Mouse (Mus musculus) Patski (cell line): ENCODE data around the gene Cd28. TPM values are rescaled to one million over a fixed set of nuclear protein-coding genes. Genes with fewer than 3 reads are reported as not detected.

Experiments
- ATAC-seq: fragments of 100-300 bp; one replicate; pipeline ENCODE4 v1.8.0; 2021
- CTCF ChIA-PET: fragments of 350-600 bp; sonication (Branson Sonifier 250); formaldehyde crosslinking; loops from one replicate; lab custom pipeline; 2022; ENCODE audit warnings: inconsistent platforms; lab: Charles Lee
- POLR2A ChIA-PET: fragments of 350-600 bp; sonication (Branson Sonifier 250); formaldehyde crosslinking; loops from one replicate; lab custom pipeline; 2022; ENCODE audit warnings: antibody characterized with exemption, inconsistent platforms; lab: Charles Lee
- DNase-seq: peaks from one replicate; pipeline ENCODE4 v3.0.0-alpha.2; 2011; ENCODE audit warnings: low read depth, low spot score
- H3K27me3 ChIP-seq: fragments of 371-371 bp; one replicate; pipeline ENCODE4 v1.5.1; 2021
- CTCF ChIP-seq: fragments of 100-300 bp; IDR thresholded peaks from one replicate; pipeline ENCODE4 v1.5.1; 2021
- in situ Hi-C: fragments of 300-500 bp; cut with MboI; formaldehyde crosslinking; loops from 3 replicates; pipeline ENCODE4 v1.11.1; 2018; ENCODE audit warnings: low pct_unique_long_range_greater_than_20kb, mixed read lengths
- polyA plus RNA-seq: library from polyadenylated mRNA; unstranded; gene quantifications from one replicate; pipeline ENCODE4 v1.2.3, GENCODE M21; 2021

The Cd28 gene
- polyA plus RNA-seq = not detected

DNA sequence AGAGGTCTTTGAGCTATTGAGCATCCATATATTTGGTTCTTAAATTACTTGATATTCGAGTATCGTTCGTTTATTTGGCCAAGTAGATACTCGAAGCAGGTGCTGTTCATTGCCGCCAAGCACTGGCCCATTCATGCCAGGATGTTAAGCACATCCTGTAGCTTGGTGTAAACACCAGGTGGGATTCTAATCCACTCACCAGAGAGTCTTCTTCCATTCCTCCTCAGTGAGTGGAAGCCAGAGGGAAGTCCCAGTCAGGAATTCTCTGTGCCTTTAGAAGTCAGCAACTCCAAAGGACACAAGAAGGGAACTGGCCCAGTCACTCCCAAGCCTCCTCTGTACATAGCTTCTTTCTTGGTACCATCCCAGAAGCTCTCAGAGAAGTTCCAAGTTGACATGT, at the start of gene Cd28:
TSS of gene Cd28 (plus strand) at position 234 of the 400 bp plus-strand sequence.
- ATAC-seq = no peak
- TF ChIP-seq CTCF = no peak
- H3K27me3 ChIP-seq = peaks cover 6% of the 10 kb centered on the region
- POLR2A ChIA-PET = interaction anchor here (0.6 kb wide), 1 partner anchor 53 kb away, joined by 3 read pairs; no protein-coding TSS in a partner anchor
- in situ Hi-C loops = no loop called here
- DNase-seq = no peak
- CTCF ChIA-PET = no interaction called here

DNA sequence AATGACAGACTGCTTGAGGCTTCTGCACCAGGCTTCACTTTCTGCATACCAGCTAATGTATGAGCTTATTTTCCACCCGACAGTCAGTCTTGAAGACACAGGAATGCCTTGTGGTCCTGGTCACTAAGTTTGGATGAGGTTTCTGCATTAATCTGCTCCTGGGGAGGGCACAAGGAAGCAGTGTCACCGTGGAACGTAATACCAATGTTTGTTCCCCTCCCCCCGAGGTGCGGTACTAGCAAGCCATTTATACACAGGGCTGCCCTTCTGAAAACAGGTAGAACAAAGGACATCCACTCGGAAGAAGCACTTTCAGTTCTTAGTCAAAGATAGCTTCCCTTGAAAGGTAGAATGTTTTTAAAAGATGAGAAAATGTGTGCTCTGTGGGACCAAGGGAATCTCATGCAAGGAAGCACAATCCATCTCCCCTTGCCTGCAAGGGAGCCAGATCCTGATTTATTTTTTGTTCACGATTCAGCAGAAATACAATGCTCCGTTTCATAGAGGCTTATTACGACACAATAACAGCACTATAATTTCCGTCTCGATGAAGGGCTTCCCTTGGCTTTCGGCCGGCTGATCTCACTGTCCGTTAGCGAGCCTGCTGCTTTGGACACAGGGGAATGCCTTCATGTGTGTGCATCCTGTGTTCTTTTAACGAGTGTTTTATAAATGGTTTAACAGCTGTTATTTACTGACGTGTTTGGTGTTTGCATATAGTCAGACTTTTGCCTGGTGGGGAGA, 48.6 kb upstream of the Cd28 start:
- peaks cover 11% of the 10 kb centered on the region for H3K27me3 ChIP-seq
- TF ChIP-seq CTCF = no peak
- POLR2A ChIA-PET = interaction anchor here (1.1 kb wide), 1 partner anchor 56 kb away, joined by 4 read pairs; no protein-coding TSS in a partner anchor
- DNase-seq (no peak), ATAC-seq (no peak)
- CTCF ChIA-PET = interaction anchor here (0.6 kb wide), 1 partner anchor 101 kb away, joined by 3 read pairs; no protein-coding TSS in a partner anchor
- in situ Hi-C loops = no loop called here

DNA sequence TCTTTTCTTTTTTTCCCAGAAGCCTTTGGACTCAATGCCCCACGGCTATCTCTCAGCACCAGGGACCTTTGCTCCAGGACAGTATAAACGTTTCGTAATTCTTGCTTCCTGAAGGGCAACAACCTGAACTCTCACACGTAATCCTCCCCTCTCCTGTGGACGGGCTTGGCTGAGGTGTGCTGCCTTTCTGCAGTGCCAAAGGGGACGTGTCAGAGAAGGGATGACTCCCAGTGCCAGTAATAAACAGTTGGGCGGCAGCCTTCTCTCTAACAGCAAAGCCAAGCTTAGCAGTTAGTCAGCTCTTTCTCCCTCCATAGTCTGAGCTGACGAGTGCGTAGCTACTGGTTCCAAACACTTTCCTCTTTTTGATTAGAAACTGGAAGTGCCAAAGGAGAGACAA, 47.6 kb upstream of the Cd28 start:
- POLR2A ChIA-PET = interaction anchor here (0.6 to 1.1 kb wide), 2 partner anchors 57 to 288 kb away, joined by 4 read pairs; no protein-coding TSS in a partner anchor
- in situ Hi-C loops = no loop called here
- no peak for ATAC-seq
- no peak for DNase-seq
- CTCF ChIA-PET = no interaction called here
- peaks cover 11% of the 10 kb centered on the region for H3K27me3 ChIP-seq
- TF ChIP-seq CTCF = no peak

DNA sequence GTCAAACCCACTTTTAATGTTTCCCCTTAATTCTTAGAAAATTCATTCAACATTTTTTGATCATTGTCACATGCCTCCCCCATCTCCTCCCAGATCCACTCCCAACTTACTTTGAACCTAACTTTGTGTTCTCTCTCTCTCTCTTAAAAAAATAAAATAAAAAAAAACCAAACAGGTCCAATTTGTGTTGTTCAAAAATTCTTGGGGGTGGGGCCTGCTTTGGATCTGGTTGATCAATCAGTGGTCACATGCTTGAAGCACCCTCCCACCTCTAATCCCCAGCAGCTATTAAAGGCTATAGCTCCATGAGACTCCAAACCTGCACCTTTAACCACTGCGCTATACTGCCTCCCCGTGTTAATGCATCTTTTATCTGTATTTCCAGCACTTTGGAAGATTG, 46.9 kb upstream of the Cd28 start:
- CTCF ChIA-PET = no interaction called here
- POLR2A ChIA-PET = no interaction called here
- no peak for TF ChIP-seq CTCF
- DNase-seq (no peak), ATAC-seq (no peak)
- peaks cover 11% of the 10 kb centered on the region for H3K27me3 ChIP-seq
- in situ Hi-C loops = no loop called here

DNA sequence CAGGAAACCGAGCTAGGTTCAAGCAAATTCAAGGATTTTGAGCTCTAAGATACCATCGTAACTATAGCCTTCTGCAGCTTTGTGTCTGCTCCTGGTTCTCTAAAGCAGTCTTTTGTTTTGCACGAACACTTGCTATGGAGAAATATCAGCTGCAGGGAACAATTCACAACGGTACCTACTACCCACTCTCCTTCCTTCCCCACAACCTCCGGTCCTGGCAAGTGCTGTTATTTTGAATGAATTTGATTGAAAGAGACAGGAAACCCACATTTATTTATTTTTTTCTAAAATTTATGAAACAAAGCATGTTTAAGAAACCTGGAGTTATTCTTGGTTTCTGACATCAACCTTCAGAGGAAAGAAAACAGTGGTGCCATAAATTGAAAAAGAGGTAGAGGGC, 46.4 kb upstream of the Cd28 start:
- in situ Hi-C loops = no loop called here
- H3K27me3 ChIP-seq = peaks cover 9% of the 10 kb centered on the region
- ChIA-PET CTCF (no interaction called here), POLR2A (no interaction called here)
- DNase-seq = no peak
- no peak for TF ChIP-seq CTCF
- ATAC-seq = no peak

DNA sequence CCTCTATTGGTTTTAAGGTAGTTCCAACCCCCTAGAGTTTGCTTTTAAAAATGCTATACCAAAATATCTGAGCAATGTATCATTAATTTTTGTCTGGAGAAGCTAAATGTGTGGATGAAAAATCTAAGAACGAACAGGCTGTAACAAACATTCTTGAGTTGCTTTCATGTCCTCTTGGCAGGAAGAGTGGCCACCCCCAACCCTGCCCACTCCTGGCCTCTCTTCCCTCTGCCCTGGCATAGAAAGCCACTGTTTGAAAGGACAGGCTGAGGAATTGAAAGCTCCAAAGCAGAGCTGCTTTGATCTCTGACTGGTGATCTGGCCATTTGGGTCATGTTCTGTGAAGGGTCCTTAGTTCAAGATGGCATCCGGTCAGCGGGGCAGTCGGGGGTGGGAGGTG, 32.8 kb upstream of the Cd28 start:
- POLR2A ChIA-PET = no interaction called here
- H3K27me3 ChIP-seq = no peaks in the 10 kb centered on the region
- DNase-seq = no peak
- TF ChIP-seq CTCF = no peak
- in situ Hi-C loops = no loop called here
- CTCF ChIA-PET = no interaction called here
- ATAC-seq = no peak

DNA sequence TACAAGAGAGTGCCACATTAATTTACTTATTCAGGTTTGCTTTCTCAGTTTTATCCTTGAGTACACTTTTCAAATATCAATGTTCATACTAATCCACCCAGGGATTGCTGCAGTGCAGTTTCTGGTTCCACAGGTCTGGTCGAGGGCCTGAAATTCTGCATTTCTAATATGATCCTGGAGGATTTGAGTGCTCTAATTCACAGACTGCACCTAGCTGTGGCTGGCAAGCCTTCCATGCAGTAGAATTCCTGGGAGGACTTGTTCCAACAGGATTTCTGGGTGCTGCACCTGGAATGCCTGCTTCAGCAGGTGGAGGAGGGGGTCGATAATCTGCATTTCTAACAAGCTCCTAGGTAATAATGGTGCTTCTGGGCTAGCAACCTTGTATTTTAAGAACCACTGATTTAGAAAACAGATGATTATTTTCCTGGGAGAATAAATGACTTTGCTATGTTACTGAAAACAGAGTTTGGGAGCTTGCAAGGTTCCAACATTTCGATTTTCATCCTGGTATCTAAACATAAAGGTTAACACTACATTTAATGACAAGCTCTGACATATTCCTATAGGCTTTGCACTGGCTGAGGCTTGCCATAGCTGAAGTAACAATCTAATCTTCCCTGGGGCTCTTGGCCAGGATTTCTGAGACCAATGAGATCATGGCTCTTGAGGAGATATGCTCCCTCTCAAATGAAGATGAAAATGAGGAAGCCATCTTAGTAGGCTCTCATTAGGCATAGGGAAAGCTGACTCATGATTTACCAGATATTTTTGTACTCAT, 20.3 kb upstream of the Cd28 start:
- ChIA-PET POLR2A (no interaction called here), CTCF (interaction anchor here (1.4 kb wide), 1 partner anchor 265 kb away, joined by 3 read pairs; no protein-coding TSS in a partner anchor)
- in situ Hi-C loops = no loop called here
- no peaks in the 10 kb centered on the region for H3K27me3 ChIP-seq
- TF ChIP-seq CTCF = no peak
- DNase-seq (no peak), ATAC-seq (no peak)

DNA sequence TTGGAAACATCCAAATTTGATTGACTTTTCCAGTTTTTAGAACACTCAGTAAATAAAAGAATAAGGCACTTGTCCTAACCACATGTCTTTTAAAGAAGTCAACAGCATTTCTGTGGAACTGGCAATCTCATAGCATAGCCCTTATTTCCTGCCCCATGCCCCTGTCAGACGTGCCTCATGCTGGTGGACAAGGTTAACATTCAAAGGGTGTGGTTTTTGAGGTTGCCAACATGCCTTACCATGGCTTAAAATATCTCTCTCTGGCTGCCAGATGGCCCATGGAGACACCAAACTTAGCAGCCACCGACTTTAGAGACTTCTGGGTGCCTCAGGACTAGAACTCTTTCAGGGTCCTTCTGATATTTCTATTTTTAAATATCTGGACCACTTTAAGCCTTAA, 14.0 kb upstream of the Cd28 start:
- no peak for TF ChIP-seq CTCF
- ATAC-seq (no peak), DNase-seq (no peak)
- POLR2A ChIA-PET = no interaction called here
- in situ Hi-C loops = no loop called here
- CTCF ChIA-PET = no interaction called here
- no peaks in the 10 kb centered on the region for H3K27me3 ChIP-seq

DNA sequence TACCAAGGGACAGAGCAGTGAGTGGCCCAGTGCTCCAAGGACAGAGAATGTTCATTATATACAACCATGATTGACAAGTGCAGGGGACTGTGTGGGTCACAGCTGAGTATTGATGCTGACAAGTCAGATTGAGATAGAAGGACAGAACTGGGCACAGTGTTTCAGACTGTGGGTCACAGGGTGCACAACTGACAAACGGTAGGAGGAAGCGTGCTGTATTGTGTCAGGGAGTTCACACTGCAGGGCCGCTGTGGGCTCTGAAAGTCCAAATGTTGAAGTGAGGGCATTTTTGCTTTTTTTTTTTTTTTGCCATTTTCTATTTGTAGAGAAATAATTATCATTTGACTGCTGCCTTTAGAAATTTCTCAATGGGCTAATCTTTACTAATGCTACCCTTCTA, 3.4 kb upstream of the Cd28 start:
- H3K27me3 ChIP-seq = peaks cover 6% of the 10 kb centered on the region
- no peak for TF ChIP-seq CTCF
- DNase-seq = no peak
- CTCF ChIA-PET = no interaction called here
- POLR2A ChIA-PET = no interaction called here
- in situ Hi-C loops = no loop called here
- no peak for ATAC-seq

DNA sequence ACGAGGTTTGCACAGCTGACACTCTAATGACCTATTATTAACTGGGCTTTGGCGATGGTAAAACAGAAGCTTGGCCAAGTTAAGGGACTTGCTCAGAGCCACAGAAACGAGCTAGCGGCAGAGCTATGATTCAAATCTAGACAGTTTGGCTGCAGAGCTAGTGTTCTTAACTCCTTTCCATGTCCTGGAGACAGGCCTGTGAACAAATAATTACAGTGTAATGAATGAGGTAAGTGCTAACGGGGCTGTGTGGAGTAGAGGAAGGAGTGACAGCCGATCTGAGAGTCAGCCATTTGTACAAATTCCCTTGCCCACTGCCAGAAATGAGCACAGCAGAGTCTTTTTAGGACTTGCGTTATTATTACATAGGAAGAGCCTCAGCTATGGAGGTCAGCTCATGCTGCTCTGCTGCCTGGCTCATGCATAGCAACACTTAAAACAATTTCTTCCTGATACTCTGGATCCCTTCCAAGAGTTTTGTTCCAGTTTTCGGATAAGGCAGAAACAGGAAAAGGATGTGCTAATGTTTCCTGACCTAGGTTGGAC, 876 bp upstream of the Cd28 start:
- in situ Hi-C loops = no loop called here
- DNase-seq = no peak
- CTCF ChIA-PET = no interaction called here
- no peak for TF ChIP-seq CTCF
- ATAC-seq = no peak
- POLR2A ChIA-PET = no interaction called here
- peaks cover 6% of the 10 kb centered on the region for H3K27me3 ChIP-seq

DNA sequence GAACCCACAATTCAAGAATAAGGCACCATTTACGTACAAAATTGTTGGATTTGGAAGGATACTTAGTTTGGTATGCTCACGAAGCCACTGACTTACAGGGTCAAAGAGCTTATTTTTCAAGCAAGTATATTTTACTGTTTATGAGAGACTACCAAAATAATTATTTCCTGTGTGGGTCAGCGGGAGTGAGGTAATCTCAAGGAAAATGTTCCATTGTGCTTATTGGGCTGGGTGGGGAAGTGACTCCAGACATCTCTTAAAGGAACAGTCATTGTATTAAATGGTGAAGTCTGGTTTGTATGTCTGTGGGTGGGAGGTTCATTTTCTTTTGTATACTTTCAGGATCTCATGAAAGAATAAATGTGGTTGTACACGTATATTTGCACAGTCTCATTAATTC, 2.0 kb downstream of the Cd28 start:
- ChIA-PET POLR2A (no interaction called here), CTCF (no interaction called here)
- no peak for TF ChIP-seq CTCF
- DNase-seq (no peak), ATAC-seq (no peak)
- peaks cover 3% of the 10 kb centered on the region for H3K27me3 ChIP-seq
- in situ Hi-C loops = no loop called here
